Mouse (Mus musculus): ENCODE measurements around the gene Rnf115. TPM values are rescaled to one million over a fixed set of nuclear protein-coding genes. Genes with fewer than 3 reads are reported as not detected.
A peak's percentile ranks its signal among the peaks of the same experiment; 100 is the strongest.

Rnf115 gene
- 42.8 and 43.3 TPM in 2 replicates for polyA plus RNA-seq (2015; fragmentation: Nextera tagmentation; extraction: Ambion mirVana)

GRCm38 (mm10) chr3:96727343-96727827, at the start of gene Rnf115, which contains the start of gene Polr3c:
TSS of gene Rnf115 (plus strand) at chr3:96727664.
TSS of gene Polr3c (minus strand) at chr3:96727628.
- TF ChIP-seq EP300 (IDR thresholded peaks at IDR 0.05) = no peak
- TF ChIP-seq CTCF (IDR thresholded peaks at IDR 0.05) = no peak
- H3K27ac ChIP-seq (ENCODE audit: low read length) = peak within 1 kb of the TSS; percentile 93
- H3K9me3 ChIP-seq (ENCODE audit: low read length) = no peaks in the 10 kb centered on the region
- H3K36me3 ChIP-seq (ENCODE audit: insufficient read depth, low read length) = no peaks in the 10 kb centered on the region; the same call in 1 of the 2 replicates
- no peaks in the 10 kb centered on the region for H3K27me3 ChIP-seq (replicated peaks; ENCODE audit: insufficient read depth, low read length)
- ATAC-seq (peak; percentile 100), DNase-seq (ENCODE audit: low spot score) (peak; percentile 98)
- H3K4me1 ChIP-seq (ENCODE audit: insufficient read depth, low read depth, low read length) = peaks cover 12% of the 10 kb centered on the region; the same call in 1 of the 2 replicates
- peak within 1 kb of the TSS; percentile 75 for H3K4me2 ChIP-seq (replicated peaks; ENCODE audit: low read depth, low read length)
- peak within 1 kb of the TSS; percentile 94 for H3K4me3 ChIP-seq (ENCODE audit: low read depth, low read length)
- WGBS = under 1% methylated on average over 26 of the region's 52 CpGs
- peak within 1 kb of the TSS; percentile 88 for H3K9ac ChIP-seq (replicated peaks; ENCODE audit: low read depth)

- Histone ChIP-seq H3K27ac (ENCODE audit: low read length) (no peak overlapping the region), H3K4me2 (replicated peaks; ENCODE audit: low read depth, low read length) (no peak overlapping the region), H3K9ac (replicated peaks; ENCODE audit: low read depth) (no peak overlapping the region), H3K36me3 (ENCODE audit: insufficient read depth, low read length) (no peaks in the 10 kb centered on the region), H3K4me1 (ENCODE audit: insufficient read depth, low read depth, low read length) (no peaks in the 10 kb centered on the region), H3K4me3 (ENCODE audit: low read depth, low read length) (no peak overlapping the region), H3K9me3 (ENCODE audit: low read length) (no peaks in the 10 kb centered on the region), H3K27me3 (replicated peaks; ENCODE audit: insufficient read depth, low read length) (peaks cover 6% of the 10 kb centered on the region; the same call in 1 of the 2 replicates)
- ATAC-seq (no peak), DNase-seq (ENCODE audit: low spot score) (no peak)
- 59% methylated on average over 7 of the region's 7 CpGs for WGBS
- TF ChIP-seq EP300 (IDR thresholded peaks at IDR 0.05) = no peak
- TF ChIP-seq CTCF (IDR thresholded peaks at IDR 0.05) = no peak
These were observed 49.0 kb upstream of the Rnf115 start for GRCm38 (mm10) chr3:96678456-96678855.

GRCm38 (mm10) chr3:96679159-96679674, 48.2 kb upstream of the Rnf115 start:
- Histone ChIP-seq H3K4me3 (ENCODE audit: low read depth, low read length) (no peak overlapping the region), H3K4me1 (ENCODE audit: insufficient read depth, low read depth, low read length) (no peaks in the 10 kb centered on the region), H3K36me3 (ENCODE audit: insufficient read depth, low read length) (no peaks in the 10 kb centered on the region), H3K4me2 (replicated peaks; ENCODE audit: low read depth, low read length) (no peak overlapping the region), H3K27ac (ENCODE audit: low read length) (no peak overlapping the region), H3K9me3 (ENCODE audit: low read length) (no peaks in the 10 kb centered on the region), H3K9ac (replicated peaks; ENCODE audit: low read depth) (no peak overlapping the region), H3K27me3 (replicated peaks; ENCODE audit: insufficient read depth, low read length) (peaks cover 6% of the 10 kb centered on the region; the same call in 1 of the 2 replicates)
- no peak for DNase-seq (ENCODE audit: low spot score)
- no peak for TF ChIP-seq CTCF (IDR thresholded peaks at IDR 0.05)
- TF ChIP-seq EP300 (IDR thresholded peaks at IDR 0.05) = no peak
- WGBS = 30% methylated on average over 5 of the region's 5 CpGs
- no peak for ATAC-seq

DNA sequence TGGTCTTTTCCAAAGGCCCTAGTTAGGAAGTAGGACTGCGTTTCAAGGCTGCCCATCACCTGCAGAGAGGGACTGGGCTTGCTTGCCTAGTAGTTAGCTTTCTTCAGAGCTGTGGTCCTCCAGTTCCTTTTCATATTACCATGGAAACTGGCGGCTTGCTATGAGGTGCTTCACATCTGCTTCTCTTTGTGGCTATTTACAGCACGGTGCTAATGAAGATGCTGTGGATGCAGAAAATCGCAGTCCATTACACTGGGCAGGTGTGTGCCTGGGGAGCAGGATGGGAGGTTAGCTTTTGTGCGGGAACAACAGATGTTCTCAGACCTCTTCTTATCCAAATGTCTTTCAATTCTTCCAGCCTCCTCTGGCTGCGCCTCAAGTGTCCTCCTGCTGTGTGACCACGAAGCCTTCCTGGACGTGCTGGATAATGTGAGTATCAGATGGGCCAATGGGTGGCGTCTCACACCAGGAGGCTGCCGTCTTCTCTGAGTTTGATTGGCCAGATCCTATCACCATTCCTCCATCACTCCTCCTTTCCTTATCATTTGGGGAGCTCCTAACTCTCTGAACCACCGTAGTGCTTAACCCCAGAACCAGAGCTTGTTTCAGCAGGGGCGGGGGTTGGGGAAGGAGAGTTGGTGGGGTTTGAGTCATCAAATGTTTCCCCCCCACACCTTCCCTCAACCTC, 47.1 kb upstream of the Rnf115 start:
- TF ChIP-seq CTCF (IDR thresholded peaks at IDR 0.05) (no peak), EP300 (IDR thresholded peaks at IDR 0.05) (no peak)
- Histone ChIP-seq H3K9ac (replicated peaks; ENCODE audit: low read depth) (no peak overlapping the region), H3K9me3 (ENCODE audit: low read length) (no peaks in the 10 kb centered on the region), H3K27ac (ENCODE audit: low read length) (no peak overlapping the region), H3K4me1 (ENCODE audit: insufficient read depth, low read depth, low read length) (no peaks in the 10 kb centered on the region), H3K4me3 (ENCODE audit: low read depth, low read length) (no peak overlapping the region), H3K4me2 (replicated peaks; ENCODE audit: low read depth, low read length) (no peak overlapping the region), H3K36me3 (ENCODE audit: insufficient read depth, low read length) (no peaks in the 10 kb centered on the region), H3K27me3 (replicated peaks; ENCODE audit: insufficient read depth, low read length) (peaks cover 6% of the 10 kb centered on the region; the same call in 1 of the 2 replicates)
- no peak for DNase-seq (ENCODE audit: low spot score)
- WGBS = 25% methylated on average over 12 of the region's 12 CpGs
- ATAC-seq = no peak

GRCm38 (mm10) chr3:96683496-96683895, 44.0 kb upstream of the Rnf115 start:
- WGBS = 81% methylated on average over 3 of the region's 3 CpGs
- Histone ChIP-seq H3K9ac (replicated peaks; ENCODE audit: low read depth) (no peak overlapping the region), H3K36me3 (ENCODE audit: insufficient read depth, low read length) (no peaks in the 10 kb centered on the region), H3K9me3 (ENCODE audit: low read length) (no peaks in the 10 kb centered on the region), H3K27me3 (replicated peaks; ENCODE audit: insufficient read depth, low read length) (peaks cover 8% of the 10 kb centered on the region; the same call in 1 of the 2 replicates), H3K4me1 (ENCODE audit: insufficient read depth, low read depth, low read length) (no peaks in the 10 kb centered on the region), H3K4me2 (replicated peaks; ENCODE audit: low read depth, low read length) (no peak overlapping the region), H3K27ac (ENCODE audit: low read length) (no peak overlapping the region), H3K4me3 (ENCODE audit: low read depth, low read length) (no peak overlapping the region)
- TF ChIP-seq CTCF (IDR thresholded peaks at IDR 0.05) (no peak), EP300 (IDR thresholded peaks at IDR 0.05) (no peak)
- no peak for ATAC-seq
- no peak for DNase-seq (ENCODE audit: low spot score)

GRCm38 (mm10) chr3:96684151-96684821, 43.2 kb upstream of the Rnf115 start:
- Histone ChIP-seq H3K4me3 (ENCODE audit: low read depth, low read length) (peak overlapping the region; percentile 5; the same call in 1 of the 2 replicates), H3K9ac (replicated peaks; ENCODE audit: low read depth) (no peak overlapping the region), H3K4me2 (replicated peaks; ENCODE audit: low read depth, low read length) (peak overlapping the region; percentile 43), H3K4me1 (ENCODE audit: insufficient read depth, low read depth, low read length) (no peaks in the 10 kb centered on the region), H3K27ac (ENCODE audit: low read length) (no peak overlapping the region), H3K9me3 (ENCODE audit: low read length) (no peaks in the 10 kb centered on the region), H3K36me3 (ENCODE audit: insufficient read depth, low read length) (no peaks in the 10 kb centered on the region), H3K27me3 (replicated peaks; ENCODE audit: insufficient read depth, low read length) (peaks cover 8% of the 10 kb centered on the region; the same call in 1 of the 2 replicates)
- ATAC-seq = no peak
- 40% methylated on average over 17 of the region's 17 CpGs for WGBS
- no peak for DNase-seq (ENCODE audit: low spot score)
- TF ChIP-seq CTCF (IDR thresholded peaks at IDR 0.05) (no peak), EP300 (IDR thresholded peaks at IDR 0.05) (no peak)
